Mouse (Mus musculus) forebrain, embryonic 11.5 days (tissue): ENCODE results near the gene Pan3. TPM values are rescaled to one million over a fixed set of nuclear protein-coding genes. Genes with fewer than 3 reads are reported as not detected.

Source experiments
- ATAC-seq: fragments of 200-750 bp; cut with Nextera tagmentation; replicated peaks from 2 replicates; pipeline ENCODE4 v1.8.0; 2017; ENCODE audit warnings: moderate TSS enrichment; ENCODE audit not compliant: low FRiP score
- DNase-seq: peaks from one replicate; pipeline ENCODE4 v3.0.0-alpha.2; 2017; ENCODE audit warnings: low spot score
- H3K27ac ChIP-seq: fragments of 300-500 bp; sonication (generic); 2 replicates; pipeline ENCODE4 v1.5.1; 2014; ENCODE audit warnings: low read depth, low read length
- H3K27me3 ChIP-seq: fragments of 300-500 bp; sonication (generic); 2 replicates; pipeline ENCODE4 v1.6.1; 2014; ENCODE audit warnings: mild to moderate bottlenecking, low read length, mixed read lengths; ENCODE audit not compliant: control insufficient read depth, insufficient read depth
- H3K36me3 ChIP-seq: fragments of 300-500 bp; sonication (generic); 2 replicates; pipeline ENCODE4 v1.6.1; 2014; ENCODE audit warnings: mild to moderate bottlenecking, low read length, moderate library complexity, mixed read lengths; ENCODE audit not compliant: control insufficient read depth, insufficient read depth
- H3K4me1 ChIP-seq: fragments of 300-500 bp; sonication (generic); replicated peaks from 2 replicates; pipeline ENCODE4 v1.6.1; 2014; ENCODE audit warnings: low read length, mixed read lengths; ENCODE audit not compliant: control insufficient read depth, insufficient read depth
- H3K4me2 ChIP-seq: fragments of 300-500 bp; sonication (generic); 2 replicates; pipeline ENCODE4 v1.6.1; 2014; ENCODE audit warnings: low read depth, mild to moderate bottlenecking, low read length, moderate library complexity, mixed read lengths; ENCODE audit not compliant: severe bottlenecking
- H3K4me3 ChIP-seq: fragments of 300-500 bp; sonication (generic); 2 replicates; pipeline ENCODE4 v1.5.1; 2014; ENCODE audit warnings: low read depth, low read length
- H3K9ac ChIP-seq: fragments of 300-500 bp; sonication (generic); 2 replicates; pipeline ENCODE4 v1.6.1; 2014; ENCODE audit warnings: low read length
- H3K9me3 ChIP-seq: fragments of 300-500 bp; sonication (generic); 2 replicates; pipeline ENCODE4 v1.6.1; 2016; ENCODE audit warnings: low read length, mixed read lengths; ENCODE audit not compliant: control insufficient read depth
- WGBS: fragments of 180-500 bp; shearing (Covaris S2); extraction: QIAGEN DNeasy Blood & Tissue Kit; methylation state at CpG from one replicate; pipeline ENCODE4 v1.1.7; 2014; 5-methylcytosine and 5-hydroxymethylcytosine counted together
- polyA plus RNA-seq: library from polyadenylated mRNA; unstranded; fragments of >200 nt; fragmentation: Nextera tagmentation; extraction: Ambion mirVana; gene quantifications from 2 replicates; pipeline ENCODE4 v1.2.1, GENCODE M21; 2014

The Pan3 gene
- polyA plus RNA-seq: 57.9 and 59.3 TPM in 2 replicates

- Histone ChIP-seq H3K4me2 (peak within 1 kb of the TSS; percentile 77), H3K36me3 (no peaks in the 10 kb centered on the region), H3K4me3 (peak within 1 kb of the TSS; percentile 99), H3K27ac (peak within 1 kb of the TSS; percentile 97), H3K4me1 (peaks cover 3% of the 10 kb centered on the region; the same call in 1 of the 2 replicates), H3K27me3 (no peaks in the 10 kb centered on the region), H3K9ac (peak within 1 kb of the TSS; percentile 93), H3K9me3 (no peaks in the 10 kb centered on the region)
- under 1% methylated on average over 49 of the region's 51 CpGs for WGBS
- peak; percentile 96 for DNase-seq
- peak; percentile 89 for ATAC-seq
Observed at GRCm38 (mm10) chr5:147429535-147430305, at the start of gene Pan3. TSS of gene Pan3 (plus strand) at chr5:147430161.

GRCm38 (mm10) chr5:147381396-147381795, 48.6 kb upstream of the Pan3 start:
- WGBS: 91% methylated on average over 10 of the region's 10 CpGs
- no peaks in the 10 kb centered on the region for H3K36me3 ChIP-seq
- H3K27me3 ChIP-seq: no peaks in the 10 kb centered on the region
- H3K4me3 ChIP-seq: no peak overlapping the region
- H3K27ac ChIP-seq: no peak overlapping the region
- DNase-seq (no peak), ATAC-seq (no peak)
- H3K4me2 ChIP-seq: no peak overlapping the region
- H3K9me3 ChIP-seq: no peaks in the 10 kb centered on the region
- H3K9ac ChIP-seq: no peak overlapping the region
- H3K4me1 ChIP-seq: no peaks in the 10 kb centered on the region

DNA sequence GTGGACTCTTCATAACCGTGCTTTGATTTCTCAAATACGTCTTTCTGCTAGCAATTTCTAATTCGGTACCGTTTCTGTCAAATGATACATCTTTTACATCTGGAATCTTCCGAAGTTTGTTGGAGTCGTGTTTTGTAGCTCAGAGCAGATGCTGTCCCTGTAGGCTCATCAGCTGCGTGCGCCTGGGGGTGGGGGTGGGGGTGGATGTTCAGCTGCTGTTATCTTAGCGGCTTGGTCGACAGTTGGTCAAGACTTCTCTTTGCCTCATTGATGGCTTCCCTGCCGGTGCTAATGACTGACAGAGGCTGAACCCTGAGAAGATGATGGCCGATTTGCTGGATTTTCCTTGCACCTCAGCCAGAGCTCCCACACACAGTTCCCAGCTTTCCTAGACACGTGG, 43.1 kb upstream of the Pan3 start:
- H3K9me3 ChIP-seq: no peaks in the 10 kb centered on the region
- no peaks in the 10 kb centered on the region for H3K4me1 ChIP-seq
- no peaks in the 10 kb centered on the region for H3K36me3 ChIP-seq
- H3K4me2 ChIP-seq: no peak overlapping the region
- no peak overlapping the region for H3K9ac ChIP-seq
- no peak overlapping the region for H3K27ac ChIP-seq
- ATAC-seq (no peak), DNase-seq (no peak)
- H3K27me3 ChIP-seq: no peaks in the 10 kb centered on the region
- H3K4me3 ChIP-seq: no peak overlapping the region
- WGBS: 85% methylated on average over 13 of the region's 13 CpGs

DNA sequence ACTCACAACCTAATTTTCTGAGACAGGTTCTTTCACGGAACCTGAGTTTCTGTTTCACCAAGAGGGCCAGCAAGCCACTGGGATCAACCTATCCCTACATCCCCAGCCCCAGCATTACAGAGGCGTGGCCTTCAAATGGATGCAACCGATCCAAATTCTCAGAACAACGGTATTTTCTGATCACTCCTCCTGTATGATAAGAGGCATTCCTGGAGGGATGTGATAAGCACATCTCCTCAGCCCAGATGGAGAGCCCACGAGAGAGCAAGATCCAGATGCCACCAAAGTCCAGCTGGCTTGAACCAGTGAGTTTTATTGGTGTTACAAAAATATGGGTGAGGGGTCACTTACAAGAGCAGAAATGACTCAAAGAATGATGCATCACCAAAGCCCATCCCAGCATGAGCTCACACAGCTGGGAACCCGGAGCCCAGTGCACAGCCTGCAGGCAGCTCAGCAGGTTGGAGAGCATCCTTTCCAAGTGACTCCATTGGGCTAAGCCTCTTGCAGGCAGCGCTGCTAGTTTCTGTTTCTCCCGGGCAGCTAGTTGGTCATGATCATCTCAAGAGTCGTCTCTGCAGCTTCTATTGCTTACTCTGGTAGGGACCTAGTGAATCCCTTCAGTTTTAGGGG, 41.5 kb upstream of the Pan3 start:
- Histone ChIP-seq H3K9me3 (no peaks in the 10 kb centered on the region), H3K36me3 (no peaks in the 10 kb centered on the region), H3K4me3 (no peak overlapping the region), H3K4me2 (no peak overlapping the region), H3K9ac (no peak overlapping the region), H3K27ac (no peak overlapping the region), H3K27me3 (no peaks in the 10 kb centered on the region), H3K4me1 (no peaks in the 10 kb centered on the region)
- DNase-seq: no peak
- no peak for ATAC-seq
- WGBS: 82% methylated on average over 9 of the region's 9 CpGs

- no peak for DNase-seq
Observed at GRCm38 (mm10) chr5:147389052-147389451, 40.9 kb upstream of the Pan3 start.

GRCm38 (mm10) chr5:147390772-147391171, 39.2 kb upstream of the Pan3 start:
- no peaks in the 10 kb centered on the region for H3K9me3 ChIP-seq
- no peak overlapping the region for H3K4me2 ChIP-seq
- no peak overlapping the region for H3K9ac ChIP-seq
- no peaks in the 10 kb centered on the region for H3K4me1 ChIP-seq
- no peaks in the 10 kb centered on the region for H3K27me3 ChIP-seq
- DNase-seq (no peak), ATAC-seq (no peak)
- no peaks in the 10 kb centered on the region for H3K36me3 ChIP-seq
- H3K27ac ChIP-seq: no peak overlapping the region
- WGBS: 90% methylated on average over 2 of the region's 2 CpGs
- H3K4me3 ChIP-seq: no peak overlapping the region

More at GRCm38 (mm10) chr5:147389052-147389451, 40.9 kb upstream of the Pan3 start:
- Histone ChIP-seq H3K9ac (no peak overlapping the region), H3K27me3 (no peaks in the 10 kb centered on the region), H3K4me3 (no peak overlapping the region), H3K36me3 (no peaks in the 10 kb centered on the region), H3K4me2 (no peak overlapping the region), H3K27ac (no peak overlapping the region), H3K4me1 (no peaks in the 10 kb centered on the region), H3K9me3 (no peaks in the 10 kb centered on the region)
- 82% methylated on average over 5 of the region's 5 CpGs for WGBS
- ATAC-seq: no peak

GRCm38 (mm10) chr5:147392667-147393213, 37.2 kb upstream of the Pan3 start:
- DNase-seq (no peak), ATAC-seq (no peak)
- Histone ChIP-seq H3K36me3 (no peaks in the 10 kb centered on the region), H3K9ac (no peak overlapping the region), H3K4me3 (no peak overlapping the region), H3K27me3 (no peaks in the 10 kb centered on the region), H3K4me2 (no peak overlapping the region), H3K27ac (no peak overlapping the region), H3K4me1 (no peaks in the 10 kb centered on the region), H3K9me3 (no peaks in the 10 kb centered on the region)
- 85% methylated on average over 12 of the region's 12 CpGs for WGBS

- no peaks in the 10 kb centered on the region for H3K36me3 ChIP-seq
- WGBS: 10% methylated on average over 1 of the region's 1 CpGs
Observed at GRCm38 (mm10) chr5:147395050-147395449, 34.9 kb upstream of the Pan3 start.

More at GRCm38 (mm10) chr5:147395050-147395449, 34.9 kb upstream of the Pan3 start:
- Histone ChIP-seq H3K4me3 (no peak overlapping the region), H3K4me1 (no peaks in the 10 kb centered on the region), H3K4me2 (no peak overlapping the region), H3K27ac (no peak overlapping the region), H3K27me3 (peaks cover 20% of the 10 kb centered on the region), H3K9me3 (no peaks in the 10 kb centered on the region), H3K9ac (no peak overlapping the region)
- no peak for ATAC-seq
- DNase-seq: no peak
